Mouse (Mus musculus) gastrocnemius, postnatal 14 days (tissue): ENCODE measurements around the gene Hoxd11. TPM values are rescaled to one million over a fixed set of nuclear protein-coding genes. Genes with fewer than 3 reads are reported as not detected.

Source experiments
- DNase-seq: peaks from one replicate; pipeline ENCODE4 v3.0.0; 2021; ENCODE audit warnings: mixed read lengths
- intact Hi-C: fragments of 180-260 bp; cut with DNase I; formaldehyde crosslinking; loops from one replicate; pipeline ENCODE4 v1.15.1; 2025; ENCODE audit warnings: low total_unique reads
- total RNA-seq, 2 experiments: library from RNA; stranded (reverse); gene quantifications; 2 replicates each; pipeline ENCODE4 v1.2.3; 2021

Hoxd11 gene
- total RNA-seq, 2 experiments from 2014 or later = 0.29 TPM; not detected in 1

DNA sequence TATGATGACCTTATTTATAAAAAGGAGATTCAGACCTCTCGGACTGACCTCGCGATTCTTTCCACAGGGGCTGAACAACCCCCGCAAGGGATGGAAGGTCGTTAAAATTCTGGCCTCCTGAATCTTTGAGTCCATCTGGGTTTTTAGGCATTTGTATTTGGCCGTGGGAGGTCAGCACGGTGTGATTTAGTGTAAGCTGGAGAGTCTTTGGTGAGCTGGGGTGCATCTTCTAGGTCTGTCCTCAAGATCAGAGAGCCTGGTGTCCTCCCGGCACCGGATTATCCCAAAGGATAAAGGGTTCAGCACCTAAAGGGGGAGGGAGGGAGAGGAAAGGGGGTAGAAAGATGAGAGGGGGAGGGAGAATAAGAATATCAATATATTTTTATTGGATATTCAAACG, 24.0 kb downstream of the Hoxd11 start:
- intact Hi-C loops = loop anchor here (5.0 kb wide), 3 partner anchors 264 to 609 kb away; no protein-coding TSS in a partner anchor
- no peak for DNase-seq

DNA sequence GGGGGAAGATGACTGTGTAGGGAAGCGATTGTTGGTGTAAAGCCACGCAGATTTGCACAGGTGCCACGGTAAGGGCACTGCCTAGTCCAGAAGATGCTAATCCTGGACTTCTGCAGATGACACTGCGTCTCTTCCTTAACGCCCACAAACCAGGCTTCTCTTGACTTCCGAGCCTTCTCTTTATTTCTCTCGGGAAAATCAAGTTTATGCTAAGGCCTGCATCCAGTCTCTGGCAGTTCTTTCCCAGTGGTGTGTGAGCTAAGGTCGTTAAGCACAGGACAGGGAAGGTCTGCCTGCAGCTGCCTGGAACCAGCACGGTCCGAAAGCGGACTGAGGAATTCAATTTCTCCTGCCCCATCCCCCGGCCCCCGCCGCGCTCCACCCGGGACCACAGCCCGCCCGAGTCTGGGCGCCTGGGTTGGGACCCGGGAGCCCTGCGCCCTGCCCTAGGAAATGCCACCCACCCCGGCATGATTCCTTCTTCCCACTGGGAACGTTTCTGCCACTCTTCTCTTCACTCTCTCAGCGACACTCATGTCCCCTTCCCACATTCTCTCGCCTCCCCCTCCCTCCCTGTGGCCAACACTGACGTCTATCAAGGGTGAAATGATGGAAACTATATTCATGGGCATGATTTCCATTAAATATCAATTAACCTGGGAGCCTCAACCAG, 24.5 kb downstream of the Hoxd11 start:
- no peak for DNase-seq
- intact Hi-C loops = loop anchor here (2.0 to 5.0 kb wide), 4 partner anchors 263 to 608 kb away; no protein-coding TSS in a partner anchor

DNA sequence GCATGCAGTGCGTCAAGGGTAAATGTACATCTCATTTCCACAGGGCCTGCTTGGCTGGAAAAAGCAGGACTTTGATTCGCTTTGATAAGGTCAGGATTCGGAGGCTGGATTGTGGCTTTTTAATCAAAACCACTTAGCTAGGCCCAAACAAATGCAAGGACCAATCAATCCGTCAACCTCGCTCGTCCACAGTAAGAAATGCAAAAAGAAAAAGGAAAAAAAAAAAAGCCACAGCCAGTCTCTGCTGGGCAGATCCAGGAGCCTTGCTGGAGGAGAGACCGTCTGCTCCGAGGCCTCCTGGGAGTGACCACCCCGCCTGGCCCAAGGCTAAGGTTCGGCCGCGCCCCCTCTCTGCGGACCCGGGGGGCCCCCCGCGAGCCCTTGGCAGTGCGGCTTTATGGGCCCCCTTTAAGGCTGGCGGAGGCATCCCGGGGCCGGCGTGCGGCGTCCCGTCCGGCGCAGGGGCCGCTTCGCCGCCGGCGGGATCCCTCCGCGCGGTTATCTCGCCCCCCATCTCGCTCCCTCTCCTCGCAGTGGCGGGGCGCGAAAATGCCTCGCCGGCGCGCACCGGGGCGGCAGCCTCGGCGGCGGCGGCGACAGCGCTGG, 25.1 kb downstream of the Hoxd11 start, which contains the start of gene Hoxd8:
TSS of gene Hoxd8 (plus strand) at position 223 of the 606 bp plus-strand sequence.
- intact Hi-C loops = loop anchor here (2.0 to 5.0 kb wide), 4 partner anchors 263 to 608 kb away; no protein-coding TSS in a partner anchor

DNA sequence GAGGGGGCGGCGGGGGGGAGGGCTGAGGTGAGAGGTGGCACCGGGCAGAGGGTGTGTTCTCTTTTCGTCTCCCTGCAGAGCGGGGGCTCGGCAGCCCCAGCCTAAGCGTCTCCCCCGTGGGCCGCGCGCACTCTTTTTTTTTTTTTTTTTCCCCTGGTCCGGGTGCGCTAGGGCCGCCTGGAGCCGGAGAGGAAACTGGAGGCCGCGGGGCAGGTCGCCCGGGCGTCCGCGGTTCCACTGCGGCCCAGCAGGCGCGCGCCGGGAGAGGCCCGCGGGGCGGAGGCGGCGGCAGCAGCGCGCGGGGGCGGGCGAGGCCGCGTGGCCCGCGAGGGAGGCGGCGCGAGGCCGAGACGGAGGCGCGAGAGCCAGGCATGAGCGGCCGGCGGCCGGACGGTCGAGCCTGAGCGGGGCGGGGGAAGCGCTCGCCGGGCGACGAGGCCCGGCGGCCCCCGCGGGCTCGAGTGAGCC, 25.7 kb downstream of the Hoxd11 start:
- intact Hi-C loops = loop anchor here (2.0 to 5.0 kb wide), 4 partner anchors 262 to 607 kb away; no protein-coding TSS in a partner anchor
- DNase-seq = no peak

More for the DNA sequence above, 25.1 kb downstream of the Hoxd11 start, which contains the start of gene Hoxd8:
- DNase-seq = peak; percentile 84

DNA sequence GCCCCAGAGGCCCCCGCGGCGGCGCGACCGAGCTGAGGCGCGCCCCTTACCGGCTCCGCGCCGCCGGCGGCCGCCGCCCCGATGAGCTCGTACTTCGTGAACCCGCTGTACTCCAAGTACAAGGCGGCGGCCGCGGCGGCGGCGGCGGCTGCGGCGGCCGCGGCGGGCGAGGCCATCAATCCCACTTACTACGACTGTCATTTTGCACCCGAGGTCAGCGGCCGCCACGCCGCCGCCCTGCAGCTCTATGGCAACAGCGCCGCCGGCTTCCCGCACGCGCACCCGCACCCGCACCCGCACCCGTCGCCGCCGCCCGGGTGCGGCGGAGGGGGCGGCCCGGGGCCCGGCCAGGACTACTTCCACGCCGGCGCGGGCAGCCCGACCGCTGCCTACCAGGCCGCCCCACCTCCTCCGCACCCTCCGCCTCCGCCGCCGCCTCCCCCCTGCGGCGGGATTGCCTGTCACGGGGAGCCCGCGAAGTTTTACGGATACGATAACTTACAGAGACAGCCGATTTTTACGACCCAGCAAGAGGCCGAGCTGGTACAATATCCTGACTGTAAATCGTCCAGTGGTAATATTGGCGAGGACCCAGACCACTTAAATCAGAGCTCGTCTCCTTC, 26.2 kb downstream of the Hoxd11 start:
- intact Hi-C loops = loop anchor here (2.0 kb wide), 1 partner anchor 347 kb away; no protein-coding TSS in a partner anchor
- no peak for DNase-seq

DNA sequence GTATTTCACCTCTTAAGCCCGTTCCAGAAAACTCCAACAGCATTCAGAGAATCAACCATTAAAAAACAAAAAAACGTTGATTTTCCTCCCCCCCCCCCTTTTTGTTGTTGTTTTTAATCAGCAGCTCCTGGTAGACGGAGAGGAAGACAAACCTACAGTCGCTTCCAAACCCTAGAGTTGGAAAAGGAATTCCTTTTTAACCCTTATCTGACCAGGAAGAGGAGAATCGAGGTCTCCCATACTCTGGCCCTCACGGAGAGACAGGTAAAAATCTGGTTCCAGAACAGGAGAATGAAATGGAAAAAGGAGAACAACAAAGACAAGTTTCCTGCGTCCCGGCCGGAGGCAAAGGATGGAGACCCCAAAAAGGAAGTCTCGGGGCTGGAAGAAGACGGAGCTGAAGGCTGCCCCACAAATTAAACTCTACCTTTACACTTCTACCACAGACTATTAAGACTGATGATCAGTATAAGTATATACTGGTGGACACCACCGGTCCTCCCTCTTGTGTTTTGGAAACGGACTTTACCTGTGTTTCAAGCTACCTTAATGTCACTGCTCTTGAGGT, 27.1 kb downstream of the Hoxd11 start:
- intact Hi-C loops = no loop called here
- no peak for DNase-seq

DNA sequence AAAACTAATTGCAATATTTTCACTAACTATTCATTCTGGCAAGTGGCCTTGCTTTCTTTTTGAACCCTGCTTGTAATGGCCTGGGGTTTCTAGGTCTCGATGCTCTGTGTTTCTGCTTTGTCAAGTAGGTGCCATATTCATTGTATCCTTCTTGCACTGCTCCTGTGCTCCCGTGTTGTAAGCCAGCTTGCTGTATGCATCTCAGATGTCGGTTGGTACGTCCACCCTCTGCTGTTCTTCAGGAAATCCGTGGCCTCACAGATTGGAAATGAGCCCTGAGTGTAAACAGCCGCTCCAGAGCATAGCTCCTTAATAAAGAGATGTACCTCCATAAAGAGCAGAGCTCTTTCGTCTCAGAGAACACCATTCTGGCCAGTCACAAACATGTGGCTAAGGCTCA, 28.2 kb downstream of the Hoxd11 start:
- DNase-seq = no peak
- intact Hi-C loops = no loop called here

DNA sequence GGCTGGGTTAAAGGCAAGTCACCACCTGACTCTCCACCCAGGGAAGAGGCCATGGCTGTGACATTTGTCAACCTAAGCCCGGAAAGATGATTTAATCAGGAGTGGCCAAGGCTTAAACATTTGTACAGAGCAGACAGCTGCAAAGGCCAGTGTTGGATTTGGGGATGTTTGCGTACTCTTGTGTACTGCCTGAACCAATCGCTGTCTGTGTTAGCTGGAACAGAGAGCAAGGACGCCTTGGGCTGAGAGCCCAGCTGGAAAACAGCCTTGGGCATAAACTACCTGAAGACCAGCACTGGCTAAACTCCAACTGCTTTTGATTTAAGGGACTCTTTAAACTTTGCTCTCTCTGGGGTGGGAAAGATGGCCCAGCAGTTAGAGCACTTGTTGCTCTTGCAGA, 29.3 kb downstream of the Hoxd11 start:
- intact Hi-C loops = no loop called here
- DNase-seq = no peak

DNA sequence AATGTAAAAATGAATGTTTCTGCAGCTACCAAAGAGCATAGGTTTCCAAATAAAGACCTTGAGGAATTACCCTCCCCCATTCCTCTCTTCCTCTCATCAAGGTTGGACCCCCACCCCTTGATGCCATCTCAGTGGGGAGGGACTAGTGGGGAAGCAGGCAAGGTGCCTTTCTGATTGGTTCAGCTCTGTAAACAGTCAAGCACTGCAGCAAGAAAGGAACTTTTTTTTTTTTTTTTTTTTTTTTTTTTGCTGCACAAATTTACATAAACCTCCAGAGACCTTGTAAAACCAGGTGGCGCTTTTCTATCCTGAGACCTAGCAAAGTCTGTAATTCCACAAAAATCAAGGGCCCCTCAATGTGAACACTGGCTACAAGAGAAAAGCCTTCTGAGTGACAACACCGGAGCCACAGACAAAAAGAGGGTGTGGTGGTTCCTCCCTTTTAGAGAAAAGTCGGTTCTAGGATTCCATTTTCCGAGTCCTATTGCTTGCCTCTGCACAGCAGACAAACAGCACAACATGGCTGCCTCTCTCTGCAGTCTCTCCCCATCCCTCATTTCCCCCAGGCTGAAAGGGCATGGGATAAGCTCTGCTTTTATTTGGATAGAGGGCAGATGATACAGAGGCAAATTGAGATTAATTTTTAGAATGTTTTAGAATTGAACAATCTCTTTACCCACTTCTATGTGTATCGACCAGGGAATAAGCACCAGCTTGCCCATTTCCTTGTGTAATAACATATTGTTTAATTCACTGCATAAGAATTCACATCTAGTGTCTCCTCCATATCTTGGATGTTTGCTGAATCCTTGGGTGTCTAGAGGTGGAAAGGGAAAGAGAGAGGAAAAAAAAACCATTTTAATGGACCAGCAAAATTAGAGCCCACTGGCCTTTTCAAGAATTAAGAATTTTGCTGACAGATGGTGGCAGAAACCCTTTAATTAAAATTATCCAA, 30.4 kb downstream of the Hoxd11 start:
- no peak for DNase-seq
- intact Hi-C loops = loop anchor here (10.0 kb wide), 1 partner anchor 885 kb away; no protein-coding TSS in a partner anchor

DNA sequence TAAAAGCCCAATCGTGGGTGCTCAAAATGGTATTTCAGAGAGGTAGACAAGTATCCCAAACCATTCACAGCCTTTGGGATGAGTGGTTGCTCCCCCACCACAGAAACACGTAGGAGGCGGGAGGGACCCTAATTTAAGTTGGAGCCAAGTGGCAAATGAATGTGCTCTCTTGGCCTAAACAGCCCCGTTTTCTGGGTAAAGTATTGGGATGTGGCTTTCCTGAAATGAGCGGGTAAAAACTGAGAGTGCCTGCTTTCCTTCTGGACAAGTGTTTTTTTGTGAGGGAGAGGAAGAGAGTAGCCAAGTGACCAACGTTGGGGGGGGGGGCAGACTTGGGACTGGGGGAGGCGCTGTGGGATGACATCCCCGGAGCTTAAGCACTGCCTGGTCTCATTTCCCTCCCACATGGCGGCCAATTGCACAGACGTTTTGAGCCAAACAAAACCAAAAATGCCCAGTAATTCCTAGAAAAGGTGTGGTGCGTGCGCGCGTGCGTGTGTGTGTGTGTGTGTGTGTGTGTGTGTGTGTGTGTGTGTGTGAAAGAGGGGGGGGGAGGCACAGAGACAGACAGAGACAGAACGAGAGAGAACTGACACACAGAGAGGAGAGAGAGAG, 31.7 kb downstream of the Hoxd11 start:
- intact Hi-C loops = loop anchor here (10.0 kb wide), 1 partner anchor 884 kb away; no protein-coding TSS in a partner anchor
- DNase-seq = no peak

DNA sequence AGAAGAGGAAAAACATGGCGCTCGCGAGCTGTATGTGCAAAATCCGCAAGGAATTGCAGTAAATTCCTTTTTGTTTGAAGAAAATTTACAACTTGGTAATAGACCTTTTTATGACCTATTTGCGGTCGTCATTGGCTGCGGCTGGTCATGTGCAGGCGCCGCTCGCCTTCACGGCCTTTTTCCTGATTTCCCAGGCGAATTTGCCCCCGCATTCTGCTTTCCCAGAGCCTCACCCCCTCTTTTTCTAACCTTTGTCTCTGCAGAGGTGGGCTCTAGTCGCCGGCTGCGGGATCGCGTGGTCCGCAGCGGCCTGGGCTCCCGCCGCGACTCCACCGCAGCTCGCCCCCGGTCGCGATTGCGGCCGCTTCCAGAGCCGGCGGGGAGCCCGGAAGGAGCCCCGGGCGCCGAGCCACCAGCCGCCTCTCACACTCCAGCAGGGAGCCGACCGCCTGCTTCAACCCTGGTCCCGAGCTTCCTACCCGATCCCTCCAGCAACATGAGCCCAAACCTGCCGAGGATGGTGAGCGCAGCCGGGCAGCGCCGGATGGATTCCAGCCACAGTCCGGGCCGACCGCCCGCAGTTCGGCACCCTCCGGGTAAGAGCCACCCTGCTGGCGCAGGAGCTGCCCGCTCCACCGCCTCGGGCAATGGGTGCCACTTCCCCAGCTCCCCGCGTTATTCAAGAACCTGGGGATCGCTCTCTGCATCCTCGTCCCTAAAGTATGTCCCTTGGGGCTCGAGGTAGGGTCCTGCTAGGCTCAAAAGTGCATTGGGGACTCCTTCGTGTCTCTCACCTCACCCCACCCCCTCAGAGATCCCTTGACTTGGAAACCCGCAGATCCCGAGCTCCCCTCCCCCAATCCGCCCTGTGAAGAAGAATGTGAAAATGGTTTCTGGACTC, 32.6 kb downstream of the Hoxd11 start, which contains the start of the genes Hoxd3 and Hoxd4:
TSS of gene Hoxd3 (plus strand) at position 207 of the 901 bp plus-strand sequence.
TSS of gene Hoxd4 (plus strand) at position 209 of the 901 bp plus-strand sequence.
- intact Hi-C loops = loop anchor here (10.0 kb wide), 1 partner anchor 883 kb away; no protein-coding TSS in a partner anchor
- DNase-seq = peak; percentile 64

DNA sequence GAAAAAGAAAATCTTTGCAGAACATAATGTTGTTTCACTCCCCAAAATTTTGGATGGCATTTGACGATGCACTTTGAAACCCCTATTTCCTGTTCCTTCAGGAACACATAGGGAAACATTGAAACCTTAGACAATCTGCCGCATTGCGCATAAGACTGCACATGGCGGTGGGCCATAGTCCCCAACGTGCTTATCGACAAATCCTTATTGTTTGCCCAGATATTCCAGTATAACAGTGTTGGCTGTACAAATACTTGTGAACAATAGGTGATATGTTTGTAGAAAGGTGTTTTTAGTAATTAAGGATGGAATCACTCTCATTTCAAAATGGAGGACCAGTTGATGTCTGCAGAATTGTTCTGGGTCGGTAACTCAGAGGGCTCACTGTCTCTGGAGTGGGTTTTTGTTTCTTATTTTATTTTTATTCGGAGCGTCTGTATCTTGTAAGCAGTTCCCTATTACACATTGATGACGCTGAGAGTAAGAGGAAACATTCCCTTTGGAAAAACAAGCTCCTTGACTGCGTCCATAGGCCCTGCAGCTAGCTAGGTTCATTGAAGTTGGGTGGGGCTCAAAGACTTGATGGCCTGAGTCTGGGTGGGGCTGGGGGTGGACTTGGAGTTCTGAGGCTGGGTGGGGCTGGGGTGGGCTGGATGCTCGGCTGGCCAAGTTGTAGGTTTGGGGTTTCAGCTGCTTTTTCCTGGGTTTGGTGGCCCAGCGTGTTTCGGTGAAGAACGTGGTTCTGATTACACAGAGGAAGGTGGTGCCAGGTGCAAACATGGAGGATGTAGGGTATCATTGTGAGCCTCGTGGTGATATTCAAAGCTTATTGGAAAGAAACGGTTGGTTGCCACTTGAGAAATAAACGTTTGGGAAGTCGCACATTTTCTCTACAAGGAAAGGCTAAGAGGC, 34.1 kb downstream of the Hoxd11 start:
- DNase-seq = no peak
- intact Hi-C loops = loop anchor here (10.0 kb wide), 1 partner anchor 881 kb away; no protein-coding TSS in a partner anchor

DNA sequence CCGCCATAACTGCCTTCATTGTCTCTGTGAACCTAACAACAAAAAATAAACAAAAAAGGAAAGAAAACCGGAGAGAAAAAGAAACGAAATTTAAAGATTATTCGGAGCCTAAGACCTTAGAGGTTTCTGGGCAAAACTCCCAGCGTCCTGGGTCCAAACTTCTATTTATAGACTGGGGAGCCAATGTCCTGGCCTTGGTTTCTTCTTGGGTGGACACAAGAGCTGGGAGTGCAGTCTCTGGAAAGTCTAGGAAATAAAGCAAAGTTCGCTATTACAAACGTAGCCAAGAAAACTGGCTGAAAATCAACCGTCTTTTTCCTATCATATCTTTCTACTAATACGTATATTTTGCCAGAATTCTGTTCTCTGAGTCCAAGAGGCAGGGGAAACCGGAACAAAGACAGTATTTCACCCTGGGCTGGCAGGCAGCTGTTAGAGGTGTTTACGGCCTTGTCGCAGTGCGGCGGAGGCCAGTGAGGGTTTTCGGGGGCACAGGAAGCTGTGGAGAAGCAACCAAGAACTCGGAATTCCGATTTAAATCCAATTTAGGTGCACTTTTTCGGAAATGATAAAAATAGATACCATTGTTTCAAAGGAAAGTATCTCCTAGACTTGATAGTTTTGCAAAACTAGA, 34.9 kb downstream of the Hoxd11 start:
- DNase-seq = no peak
- intact Hi-C loops = loop anchor here (10.0 kb wide), 1 partner anchor 881 kb away; no protein-coding TSS in a partner anchor

DNA sequence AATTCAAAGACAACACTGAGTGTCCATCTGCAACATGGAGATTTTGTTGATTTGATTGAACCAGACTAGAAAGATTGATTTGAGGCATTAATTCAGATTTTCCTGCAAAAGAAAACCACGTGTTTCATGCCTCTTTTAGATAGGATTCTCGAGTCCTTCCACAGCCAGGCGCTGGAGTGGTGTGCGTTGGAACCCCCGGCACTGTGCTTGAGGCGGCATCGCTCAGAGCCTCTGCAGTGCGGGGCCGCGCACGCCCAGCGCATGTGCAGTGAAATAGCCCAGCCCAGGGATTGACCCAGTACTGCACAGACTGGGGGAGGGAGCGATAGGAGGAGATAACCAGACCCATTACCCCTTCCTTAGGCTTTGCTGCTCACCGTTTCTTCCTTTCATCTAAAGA, 35.5 kb downstream of the Hoxd11 start:
- DNase-seq = no peak
- intact Hi-C loops = loop anchor here (5.0 to 10.0 kb wide), 2 partner anchors 342 to 880 kb away; no protein-coding TSS in a partner anchor

DNA sequence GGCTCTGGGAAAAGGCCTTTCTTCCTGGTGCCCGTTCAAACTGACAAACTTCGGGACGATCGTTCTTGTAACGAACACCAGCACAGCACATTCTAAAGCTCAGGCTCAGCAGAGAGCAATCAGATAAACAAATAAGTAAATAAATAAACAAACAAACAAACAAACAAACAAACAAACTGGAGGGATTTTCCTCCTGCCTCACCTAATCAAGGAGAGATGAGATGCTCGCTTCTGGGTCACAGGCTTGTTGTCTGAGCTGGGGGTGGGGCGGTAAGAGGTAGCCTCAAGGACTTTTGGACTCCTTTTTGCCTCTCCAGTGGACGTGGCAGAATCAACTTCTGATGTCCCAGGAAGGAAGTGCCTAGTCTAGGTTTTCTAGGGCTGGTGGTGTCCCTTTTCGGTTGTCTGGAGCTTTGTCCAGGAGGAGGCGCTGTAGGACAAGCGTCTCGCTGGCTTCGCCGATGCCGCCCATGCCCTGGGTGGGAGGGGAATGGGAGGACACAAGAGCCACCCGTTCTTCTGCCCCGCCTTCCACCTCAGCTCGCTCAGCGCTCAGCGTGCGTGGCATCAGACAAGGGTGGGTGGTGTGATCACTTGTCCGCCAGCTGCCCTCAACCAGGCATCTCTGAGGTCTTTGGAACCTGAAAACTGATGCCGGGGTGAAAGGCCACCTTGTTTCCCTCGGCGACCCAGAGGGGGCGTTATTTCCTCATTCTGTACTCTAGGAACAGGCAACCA, 36.3 kb downstream of the Hoxd11 start:
- peak; percentile 91 for DNase-seq
- intact Hi-C loops = loop anchor here (2.0 to 10.0 kb wide), 3 partner anchors 247 to 879 kb away; no protein-coding TSS in a partner anchor
